In the genomic region with DNA sequence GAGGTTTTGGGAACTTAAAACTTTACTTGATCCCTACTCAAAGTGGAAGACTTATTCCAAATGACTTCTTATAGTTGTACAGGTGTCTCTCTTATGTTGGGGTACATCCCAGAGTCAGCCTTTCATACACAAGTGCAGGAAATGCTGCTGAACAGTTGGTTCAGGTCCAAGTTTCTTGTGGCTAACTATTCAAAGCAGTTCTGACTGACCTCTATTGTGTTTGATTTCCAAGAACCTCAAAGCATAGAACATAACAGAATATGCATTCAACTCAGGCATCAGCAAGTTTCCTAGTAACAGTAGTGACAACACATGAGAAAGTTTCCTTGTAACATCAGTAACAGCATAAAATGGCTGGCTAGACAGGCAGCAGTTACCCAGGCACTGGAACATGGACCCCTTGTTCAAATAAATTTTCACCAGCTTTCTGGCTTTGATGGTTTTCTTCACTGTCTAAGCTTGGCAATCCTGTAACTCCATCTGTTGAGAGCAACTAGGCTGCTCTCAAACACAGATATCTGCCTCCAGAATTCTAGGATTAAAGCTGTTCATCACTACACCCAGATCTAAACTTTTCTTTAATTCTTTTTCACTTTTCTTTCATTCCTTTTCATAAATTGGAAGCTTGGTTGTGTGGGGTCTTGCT, we compare ENCODE assay signal across 24 mouse cellular contexts. TPM values are rescaled to one million over a fixed set of nuclear protein-coding genes. Genes with fewer than 3 reads are reported as not detected.
A peak's percentile ranks its signal among the peaks of the same experiment; 100 is the strongest.
DNase-seq lines count a peak whose midpoint lies in the region; ATAC-seq and TF ChIP-seq lines count a peak whose summit lies in the region.
"Had no signal": no experiment of that assay in that cellular context is flagged by ENCODE, and none has a peak within 500 bp of the region (broad histone marks: within the 10 kb centered on the region; RNA-seq: fewer than 3 reads in every experiment).

No protein-coding gene starts in this region.

- peak; percentile 35 for DNase-seq in embryonic facial prominence, embryonic 14.5 days (ENCODE audit: low spot score)
- DNase-seq in embryonic facial prominence, embryonic 10.5 days (ENCODE audit: low spot score): no peak
- peak; percentile 34 for DNase-seq in midbrain, postnatal 0 days (ENCODE audit: low spot score)
- DNase-seq in midbrain, embryonic 14.5 days: no peak
- DNase-seq in brain, adult 2 months (ENCODE audit: low read depth, low spot score): peak; percentile 4
- peak; percentile 2 for DNase-seq in telencephalon, adult 2 months (ENCODE audit: low read depth, low spot score)
- no peak for DNase-seq in ovary, postnatal 10 days (ENCODE audit: low spot score)
- DNase-seq: adrenal gland, adult 8-10 months; cerebellum, adult 18-20 months; cerebellum, adult 9-11 months; cerebellum, postnatal 36 days; gastrocnemius, postnatal 10 days; heart, adult 18-20 months; heart, postnatal 10 days had no signal

- no peaks in the 10 kb centered on the region for H3K4me1 ChIP-seq in embryonic facial prominence, embryonic 14.5 days (ENCODE audit: control insufficient read depth, insufficient read depth, low read length)
- H3K4me1 ChIP-seq in embryonic facial prominence, embryonic 10.5 days: no peaks in the 10 kb centered on the region
- no peaks in the 10 kb centered on the region for H3K4me1 ChIP-seq in midbrain, postnatal 0 days (ENCODE audit: insufficient read depth, low read length)
- H3K4me1 ChIP-seq in midbrain, embryonic 14.5 days (ENCODE audit: control insufficient read depth, insufficient read depth, low read length): no peaks in the 10 kb centered on the region
- no peaks in the 10 kb centered on the region for H3K4me1 ChIP-seq in intestine, embryonic 16.5 days (ENCODE audit: control insufficient read depth, insufficient read depth, low read length)
- H3K4me1 ChIP-seq: embryonic facial prominence, embryonic 15.5 days; forebrain, embryonic 10.5 days; heart, embryonic 10.5 days; hindbrain, embryonic 15.5 days had no signal

- H3K27ac ChIP-seq in embryonic facial prominence, embryonic 14.5 days (replicated peaks; ENCODE audit: low read depth, low read length): no peak overlapping the region
- H3K27ac ChIP-seq in embryonic facial prominence, embryonic 10.5 days (replicated peaks): no peak overlapping the region
- H3K27ac ChIP-seq in midbrain, postnatal 0 days (ENCODE audit: low read depth, low read length): no peak overlapping the region
- H3K27ac ChIP-seq in midbrain, embryonic 14.5 days (replicated peaks; ENCODE audit: low read depth, low read length): no peak overlapping the region
- H3K27ac ChIP-seq in intestine, embryonic 16.5 days (ENCODE audit: low read length): no peak overlapping the region
- H3K27ac ChIP-seq: embryonic facial prominence, embryonic 15.5 days; forebrain, embryonic 10.5 days; heart, embryonic 10.5 days; hindbrain, embryonic 15.5 days had no signal

- H3K36me3 ChIP-seq in embryonic facial prominence, embryonic 14.5 days (ENCODE audit: control insufficient read depth, insufficient read depth, low read length): no peaks in the 10 kb centered on the region
- no peaks in the 10 kb centered on the region for H3K36me3 ChIP-seq in embryonic facial prominence, embryonic 10.5 days (replicated peaks)
- H3K36me3 ChIP-seq in midbrain, postnatal 0 days (ENCODE audit: insufficient read depth, low read length): no peaks in the 10 kb centered on the region
- H3K36me3 ChIP-seq in midbrain, embryonic 14.5 days (ENCODE audit: control insufficient read depth, insufficient read depth, low read length): no peaks in the 10 kb centered on the region
- no peaks in the 10 kb centered on the region for H3K36me3 ChIP-seq in intestine, embryonic 16.5 days (ENCODE audit: control insufficient read depth, insufficient read depth, low read length)
- H3K36me3 ChIP-seq: embryonic facial prominence, embryonic 15.5 days; forebrain, embryonic 10.5 days; heart, embryonic 10.5 days; hindbrain, embryonic 15.5 days had no signal

- H3K9me3 ChIP-seq in embryonic facial prominence, embryonic 14.5 days (ENCODE audit: control insufficient read depth, low read length): no peaks in the 10 kb centered on the region
- H3K9me3 ChIP-seq in embryonic facial prominence, embryonic 10.5 days: peaks cover 8% of the 10 kb centered on the region; the same call in 1 of the 2 replicates
- H3K9me3 ChIP-seq in midbrain, postnatal 0 days (ENCODE audit: low read length): no peaks in the 10 kb centered on the region
- H3K9me3 ChIP-seq in midbrain, embryonic 14.5 days (ENCODE audit: control insufficient read depth, low read length): no peaks in the 10 kb centered on the region
- no peaks in the 10 kb centered on the region for H3K9me3 ChIP-seq in intestine, embryonic 16.5 days (ENCODE audit: control insufficient read depth, low read length)
- H3K9me3 ChIP-seq: embryonic facial prominence, embryonic 15.5 days; heart, embryonic 10.5 days; hindbrain, embryonic 15.5 days had no signal

- TF ChIP-seq CTCF in midbrain, postnatal 0 days (IDR thresholded peaks at IDR 0.05): no peak

- no peaks in the 10 kb centered on the region for H3K27me3 ChIP-seq in embryonic facial prominence, embryonic 14.5 days (replicated peaks; ENCODE audit: control insufficient read depth, insufficient read depth, low read length)
- no peaks in the 10 kb centered on the region for H3K27me3 ChIP-seq in embryonic facial prominence, embryonic 10.5 days (replicated peaks; ENCODE audit: low read depth, poor library complexity, severe bottlenecking)
- no peaks in the 10 kb centered on the region for H3K27me3 ChIP-seq in midbrain, postnatal 0 days (ENCODE audit: insufficient read depth, low read length)
- H3K27me3 ChIP-seq in midbrain, embryonic 14.5 days (ENCODE audit: control insufficient read depth, insufficient read depth, low read length): no peaks in the 10 kb centered on the region
- H3K27me3 ChIP-seq in intestine, embryonic 16.5 days (replicated peaks; ENCODE audit: control insufficient read depth, insufficient read depth, low read length): no peaks in the 10 kb centered on the region
- H3K27me3 ChIP-seq: embryonic facial prominence, embryonic 15.5 days; hindbrain, embryonic 15.5 days; Patski had no signal

- ATAC-seq in embryonic facial prominence, embryonic 14.5 days (ENCODE audit: low read depth): no peak
- ATAC-seq in midbrain, postnatal 0 days (ENCODE audit: low FRiP score): no peak
- ATAC-seq in midbrain, embryonic 14.5 days (ENCODE audit: low FRiP score, low TSS enrichment): no peak
- ATAC-seq in intestine, embryonic 16.5 days: no peak
- ATAC-seq: forebrain, embryonic 14.5 days; Patski had no signal

- H3K4me3 ChIP-seq in embryonic facial prominence, embryonic 14.5 days (ENCODE audit: low read depth, low read length): no peak overlapping the region
- no peak overlapping the region for H3K4me3 ChIP-seq in embryonic facial prominence, embryonic 10.5 days
- no peak overlapping the region for H3K4me3 ChIP-seq in midbrain, postnatal 0 days (ENCODE audit: low read depth, low read length)
- H3K4me3 ChIP-seq in midbrain, embryonic 14.5 days (replicated peaks; ENCODE audit: low read depth, low read length): no peak overlapping the region
- H3K4me3 ChIP-seq in intestine, embryonic 16.5 days (ENCODE audit: low read length): no peak overlapping the region
- H3K4me3 ChIP-seq: embryonic facial prominence, embryonic 15.5 days; erythroblast, embryonic 14.5 days; forebrain, embryonic 10.5 days; heart, embryonic 10.5 days; hindbrain, embryonic 15.5 days had no signal

- no peak overlapping the region for H3K9ac ChIP-seq in embryonic facial prominence, embryonic 14.5 days (ENCODE audit: low read depth, low read length)
- H3K9ac ChIP-seq in midbrain, postnatal 0 days (replicated peaks; ENCODE audit: low read length, poor library complexity, severe bottlenecking): no peak overlapping the region
- H3K9ac ChIP-seq in midbrain, embryonic 14.5 days (replicated peaks; ENCODE audit: low read length): no peak overlapping the region
- no peak overlapping the region for H3K9ac ChIP-seq in intestine, embryonic 16.5 days (ENCODE audit: low read depth, low read length)
- H3K9ac ChIP-seq: embryonic facial prominence, embryonic 15.5 days; hindbrain, embryonic 15.5 days had no signal

- no peak overlapping the region for H3K4me2 ChIP-seq in embryonic facial prominence, embryonic 14.5 days (ENCODE audit: low read depth, low read length)
- no peak overlapping the region for H3K4me2 ChIP-seq in midbrain, postnatal 0 days (ENCODE audit: low read depth, low read length, poor library complexity, severe bottlenecking)
- H3K4me2 ChIP-seq in midbrain, embryonic 14.5 days (ENCODE audit: low read length): no peak overlapping the region
- no peak overlapping the region for H3K4me2 ChIP-seq in intestine, embryonic 16.5 days (ENCODE audit: low read depth, low read length)
- H3K4me2 ChIP-seq: embryonic facial prominence, embryonic 15.5 days; hindbrain, embryonic 15.5 days had no signal

RNA-seq across cellular contexts. Expression of a gene that starts 32.9 kb away (rescaled TPM):
- not detected in 2 replicates for polyA plus RNA-seq in embryonic facial prominence, embryonic 14.5 days (2014; fragmentation: Nextera tagmentation; extraction: Ambion mirVana)
- not detected in 2 replicates for polyA plus RNA-seq in embryonic facial prominence, embryonic 10.5 days (2016; fragmentation: Nextera tagmentation; extraction: Ambion mirVana)
- total RNA-seq in midbrain, postnatal 0 days (2014; rRNA removed): not detected in 2 replicates
- polyA plus RNA-seq in midbrain, postnatal 0 days (2015; fragmentation: Nextera tagmentation; extraction: Ambion mirVana): not detected in 2 replicates
- polyA plus RNA-seq in midbrain, embryonic 14.5 days (2014; fragmentation: Nextera tagmentation; extraction: Ambion mirVana): not detected in 2 replicates
- 0.37 and 0.43 TPM in 2 replicates for polyA plus RNA-seq in intestine, embryonic 16.5 days (2015; fragmentation: Nextera tagmentation; extraction: Ambion mirVana)
- total RNA-seq: MEL had no signal
- polyA plus RNA-seq: embryonic facial prominence, embryonic 15.5 days; forebrain, embryonic 10.5 days; forebrain, embryonic 14.5 days; heart, embryonic 14.5 days; hindbrain, embryonic 15.5 days; Patski had no signal

RNA-seq across cellular contexts. Expression of a gene that starts 37.2 kb away (rescaled TPM):
- 92.7 and 101 TPM in 2 replicates for polyA plus RNA-seq in embryonic facial prominence, embryonic 14.5 days (2014; fragmentation: Nextera tagmentation; extraction: Ambion mirVana)
- 14.2 and 21.0 TPM in 2 replicates for polyA plus RNA-seq in embryonic facial prominence, embryonic 10.5 days (2016; fragmentation: Nextera tagmentation; extraction: Ambion mirVana)
- total RNA-seq in midbrain, postnatal 0 days (2014; rRNA removed): 15.1 and 24.3 TPM in 2 replicates
- 27.0 and 31.6 TPM in 2 replicates for polyA plus RNA-seq in midbrain, postnatal 0 days (2015; fragmentation: Nextera tagmentation; extraction: Ambion mirVana)
- 11.1 and 17.2 TPM in 2 replicates for polyA plus RNA-seq in midbrain, embryonic 14.5 days (2014; fragmentation: Nextera tagmentation; extraction: Ambion mirVana)
- polyA plus RNA-seq in intestine, embryonic 16.5 days (2015; fragmentation: Nextera tagmentation; extraction: Ambion mirVana): 183 TPM in 2 replicates

RNA-seq across cellular contexts. Expression of a gene that starts 37.8 kb away (rescaled TPM):
- 244 and 254 TPM in 2 replicates for polyA plus RNA-seq in embryonic facial prominence, embryonic 14.5 days (2014; fragmentation: Nextera tagmentation; extraction: Ambion mirVana)
- polyA plus RNA-seq in embryonic facial prominence, embryonic 10.5 days (2016; fragmentation: Nextera tagmentation; extraction: Ambion mirVana): 38.1 and 54.6 TPM in 2 replicates
- 65.5 and 70.7 TPM in 2 replicates for total RNA-seq in midbrain, postnatal 0 days (2014; rRNA removed)
- 107 and 112 TPM in 2 replicates for polyA plus RNA-seq in midbrain, postnatal 0 days (2015; fragmentation: Nextera tagmentation; extraction: Ambion mirVana)
- 89.8 and 96.7 TPM in 2 replicates for polyA plus RNA-seq in midbrain, embryonic 14.5 days (2014; fragmentation: Nextera tagmentation; extraction: Ambion mirVana)
- 403 and 414 TPM in 2 replicates for polyA plus RNA-seq in intestine, embryonic 16.5 days (2015; fragmentation: Nextera tagmentation; extraction: Ambion mirVana)

RNA-seq across cellular contexts. Expression of a gene that starts 57.5 kb away (rescaled TPM):
- 5.2 and 5.3 TPM in 2 replicates for polyA plus RNA-seq in embryonic facial prominence, embryonic 14.5 days (2014; fragmentation: Nextera tagmentation; extraction: Ambion mirVana)
- polyA plus RNA-seq in embryonic facial prominence, embryonic 10.5 days (2016; fragmentation: Nextera tagmentation; extraction: Ambion mirVana): 0.71 and 0.84 TPM in 2 replicates
- 0.33 and 0.38 TPM in 2 replicates for total RNA-seq in midbrain, postnatal 0 days (2014; rRNA removed)
- polyA plus RNA-seq in midbrain, postnatal 0 days (2015; fragmentation: Nextera tagmentation; extraction: Ambion mirVana): 1.3 and 1.4 TPM in 2 replicates
- 0.71 and 0.78 TPM in 2 replicates for polyA plus RNA-seq in midbrain, embryonic 14.5 days (2014; fragmentation: Nextera tagmentation; extraction: Ambion mirVana)
- 9.7 and 13.8 TPM in 2 replicates for polyA plus RNA-seq in intestine, embryonic 16.5 days (2015; fragmentation: Nextera tagmentation; extraction: Ambion mirVana)
- total RNA-seq: MEL had no signal
- polyA plus RNA-seq: Patski had no signal

Comparison
In these comparisons a context has a peak if more than half of its experiments do, and no peak if none do; other contexts are left out.
1. DNase-seq: peak in embryonic facial prominence, embryonic 14.5 days (single experiment), midbrain, postnatal 0 days (single experiment), brain, adult 2 months (single experiment) and telencephalon, adult 2 months (single experiment); none in embryonic facial prominence, embryonic 10.5 days (single experiment), midbrain, embryonic 14.5 days (single experiment) and ovary, postnatal 10 days (single experiment).